Mouse (Mus musculus) forebrain, embryonic 10.5 days (tissue): ENCODE data around the gene Slc29a1. TPM values are rescaled to one million over a fixed set of nuclear protein-coding genes. Genes with fewer than 3 reads are reported as not detected.
A peak's percentile ranks its signal among the peaks of the same experiment; 100 is the strongest.

Source experiments
- DNase-seq: peaks from one replicate; pipeline ENCODE4 v3.0.0-alpha.2; 2017; ENCODE audit warnings: low spot score; ENCODE audit errors: extremely low spot score
- H3K27ac ChIP-seq: fragments of 300-500 bp; sonication (generic); 2 replicates; pipeline ENCODE4 v1.5.1; 2016; ENCODE audit warnings: mild to moderate bottlenecking
- H3K27me3 ChIP-seq: fragments of 300-500 bp; sonication (generic); 2 replicates; pipeline ENCODE4 v1.6.1; 2016; ENCODE audit warnings: mild to moderate bottlenecking; ENCODE audit not compliant: poor library complexity, severe bottlenecking
- H3K36me3 ChIP-seq: fragments of 300-500 bp; sonication (generic); replicated peaks from 2 replicates; pipeline ENCODE4 v1.6.1; 2016; ENCODE audit warnings: mild to moderate bottlenecking, moderate library complexity
- H3K4me1 ChIP-seq: fragments of 300-500 bp; sonication (generic); 2 replicates; pipeline ENCODE4 v1.6.1; 2016
- H3K4me3 ChIP-seq: fragments of 300-500 bp; sonication (generic); 2 replicates; pipeline ENCODE4 v1.5.1; 2016; ENCODE audit warnings: mild to moderate bottlenecking, moderate library complexity
- H3K9me3 ChIP-seq: fragments of 300-500 bp; sonication (generic); 2 replicates; pipeline ENCODE4 v1.6.1; 2016; ENCODE audit warnings: mild to moderate bottlenecking, moderate library complexity
- WGBS: fragments of 180-500 bp; shearing (Covaris S2); methylation state at CpG from one replicate; pipeline ENCODE4 v1.1.7; 2016; 5-methylcytosine and 5-hydroxymethylcytosine counted together
- polyA plus RNA-seq: library from polyadenylated mRNA; unstranded; fragments of >200 nt; fragmentation: Nextera tagmentation; extraction: Ambion mirVana; gene quantifications from 2 replicates; pipeline ENCODE4 v1.2.1, GENCODE M21; 2016

Slc29a1 gene
- polyA plus RNA-seq, 1 experiment from 2014 or later: 76.3 TPM

DNA sequence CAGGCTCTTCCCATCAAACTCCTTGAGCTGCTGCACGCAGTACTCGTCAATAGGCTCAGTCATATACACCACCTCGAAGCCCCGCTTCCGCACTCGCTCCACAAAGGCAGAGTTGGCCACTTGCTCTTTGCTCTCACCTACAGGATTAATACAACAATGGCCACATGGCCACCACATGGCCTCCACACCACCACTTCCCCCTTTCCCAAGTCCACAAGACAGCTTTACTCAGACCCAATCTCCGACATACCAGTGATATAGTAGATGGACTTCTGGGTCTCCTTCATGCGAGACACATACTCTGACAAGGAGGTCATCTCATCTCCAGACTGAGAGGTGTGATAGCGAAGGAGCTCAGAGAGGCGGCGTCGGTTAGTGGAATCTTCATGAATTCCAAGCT is 30.4 kb downstream of the Slc29a1 start:
- H3K36me3 ChIP-seq: peaks cover 76% of the 10 kb centered on the region
- H3K4me3 ChIP-seq: peak overlapping the region; percentile 10; the same call in 1 of the 2 replicates
- no peak for DNase-seq
- H3K27me3 ChIP-seq: no peaks in the 10 kb centered on the region
- WGBS: 89% methylated on average over 12 of the region's 12 CpGs
- H3K9me3 ChIP-seq: no peaks in the 10 kb centered on the region
- H3K4me1 ChIP-seq: peaks cover 81% of the 10 kb centered on the region
- H3K27ac ChIP-seq: no peak overlapping the region

- Histone ChIP-seq H3K27me3 (no peaks in the 10 kb centered on the region), H3K9me3 (no peaks in the 10 kb centered on the region), H3K27ac (0 out of 2 replicates have a peak overlapping the region, but pooled peaks have one; percentile 1), H3K4me1 (peaks cover 82% of the 10 kb centered on the region), H3K36me3 (peaks cover 73% of the 10 kb centered on the region), H3K4me3 (0 out of 2 replicates have a peak overlapping the region, but pooled peaks have one; percentile 2)
- DNase-seq: no peak
- 17% methylated on average over 4 of the region's 4 CpGs for WGBS
Observed at GRCm38 (mm10) chr17:45567162-45567601, 32.2 kb downstream of the Slc29a1 start.

DNA sequence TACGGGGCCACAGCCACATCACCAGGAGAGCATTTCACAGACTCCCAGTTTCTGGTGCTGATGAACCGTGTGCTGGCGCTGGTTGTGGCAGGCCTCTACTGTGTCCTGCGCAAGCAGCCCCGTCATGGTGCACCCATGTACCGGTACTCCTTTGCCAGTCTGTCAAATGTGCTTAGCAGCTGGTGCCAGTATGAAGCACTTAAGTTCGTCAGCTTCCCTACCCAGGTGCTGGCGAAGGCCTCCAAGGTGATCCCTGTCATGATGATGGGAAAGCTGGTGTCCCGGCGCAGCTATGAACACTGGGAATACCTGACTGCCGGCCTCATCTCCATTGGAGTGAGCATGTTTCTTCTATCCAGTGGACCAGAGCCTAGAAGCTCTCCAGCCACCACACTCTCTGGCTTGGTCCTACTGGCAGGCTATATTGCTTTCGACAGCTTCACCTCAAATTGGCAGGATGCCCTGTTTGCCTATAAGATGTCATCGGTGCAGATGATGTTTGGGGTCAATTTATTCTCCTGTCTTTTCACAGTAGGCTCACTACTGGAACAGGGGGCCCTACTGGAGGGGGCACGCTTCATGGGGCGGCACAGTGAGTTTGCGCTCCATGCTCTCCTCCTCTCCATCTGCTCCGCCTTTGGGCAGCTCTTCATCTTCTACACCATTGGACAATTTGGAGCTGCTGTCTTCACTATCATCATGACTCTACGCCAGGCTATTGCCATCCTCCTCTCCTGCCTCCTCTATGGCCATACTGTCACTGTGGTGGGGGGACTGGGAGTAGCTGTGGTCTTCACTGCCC is 32.8 kb downstream of the Slc29a1 start:
- H3K4me1 ChIP-seq: peaks cover 79% of the 10 kb centered on the region
- WGBS: 75% methylated on average over 18 of the region's 18 CpGs
- no peaks in the 10 kb centered on the region for H3K9me3 ChIP-seq
- H3K4me3 ChIP-seq: 0 out of 2 replicates have a peak overlapping the region, but pooled peaks have one; percentile 7
- H3K36me3 ChIP-seq: peaks cover 67% of the 10 kb centered on the region
- DNase-seq: no peak
- H3K27ac ChIP-seq: 0 out of 2 replicates have a peak overlapping the region, but pooled peaks have one; percentile 1
- H3K27me3 ChIP-seq: no peaks in the 10 kb centered on the region

DNA sequence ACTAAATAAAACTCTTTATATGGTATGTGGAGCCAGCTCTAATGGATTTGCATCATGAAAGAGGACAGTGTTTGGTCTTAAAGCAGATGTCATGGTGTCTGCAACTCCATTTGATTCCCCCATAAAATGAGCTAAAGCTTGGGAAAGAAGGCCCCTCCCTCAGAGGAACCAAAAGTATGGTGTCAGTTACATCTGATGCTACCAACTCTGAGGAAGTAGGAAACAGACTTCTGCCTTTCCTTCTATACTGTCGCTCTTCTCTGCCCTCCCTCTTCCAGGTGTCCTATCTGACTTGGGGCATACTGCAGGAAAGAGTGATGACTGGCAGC is 33.4 kb downstream of the Slc29a1 start:
- Histone ChIP-seq H3K9me3 (no peaks in the 10 kb centered on the region), H3K27ac (no peak overlapping the region), H3K4me3 (0 out of 2 replicates have a peak overlapping the region, but pooled peaks have one; percentile 7), H3K27me3 (no peaks in the 10 kb centered on the region), H3K4me1 (peaks cover 73% of the 10 kb centered on the region), H3K36me3 (peaks cover 61% of the 10 kb centered on the region)
- no peak for DNase-seq
- 100% methylated on average over 1 of the region's 1 CpGs for WGBS

DNA sequence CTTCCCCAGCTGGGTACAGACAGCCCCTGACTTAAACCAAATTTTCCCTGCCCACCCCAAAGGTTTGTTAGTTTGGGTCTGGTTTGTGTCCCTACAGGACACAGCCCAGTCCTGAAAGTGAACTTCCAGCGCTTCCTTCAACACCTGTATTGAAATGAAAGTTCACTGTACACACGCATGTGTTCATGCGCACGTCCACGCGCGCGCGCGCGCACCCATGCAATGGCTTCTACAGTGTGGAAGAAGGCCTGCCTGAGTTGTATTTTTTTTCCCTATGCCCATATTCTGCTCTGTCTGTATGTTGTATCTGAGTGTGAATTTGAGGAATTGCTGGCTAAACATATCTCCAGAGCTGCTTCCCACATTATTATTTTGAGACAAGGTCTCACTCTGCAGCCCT is 34.3 kb downstream of the Slc29a1 start:
- peak overlapping the region; percentile 96 for H3K27ac ChIP-seq
- H3K4me3 ChIP-seq: peak overlapping the region; percentile 92
- no peaks in the 10 kb centered on the region for H3K9me3 ChIP-seq
- DNase-seq: no peak
- 94% methylated on average over 11 of the region's 11 CpGs for WGBS
- peaks cover 64% of the 10 kb centered on the region for H3K4me1 ChIP-seq
- no peaks in the 10 kb centered on the region for H3K27me3 ChIP-seq
- peaks cover 52% of the 10 kb centered on the region for H3K36me3 ChIP-seq

DNA sequence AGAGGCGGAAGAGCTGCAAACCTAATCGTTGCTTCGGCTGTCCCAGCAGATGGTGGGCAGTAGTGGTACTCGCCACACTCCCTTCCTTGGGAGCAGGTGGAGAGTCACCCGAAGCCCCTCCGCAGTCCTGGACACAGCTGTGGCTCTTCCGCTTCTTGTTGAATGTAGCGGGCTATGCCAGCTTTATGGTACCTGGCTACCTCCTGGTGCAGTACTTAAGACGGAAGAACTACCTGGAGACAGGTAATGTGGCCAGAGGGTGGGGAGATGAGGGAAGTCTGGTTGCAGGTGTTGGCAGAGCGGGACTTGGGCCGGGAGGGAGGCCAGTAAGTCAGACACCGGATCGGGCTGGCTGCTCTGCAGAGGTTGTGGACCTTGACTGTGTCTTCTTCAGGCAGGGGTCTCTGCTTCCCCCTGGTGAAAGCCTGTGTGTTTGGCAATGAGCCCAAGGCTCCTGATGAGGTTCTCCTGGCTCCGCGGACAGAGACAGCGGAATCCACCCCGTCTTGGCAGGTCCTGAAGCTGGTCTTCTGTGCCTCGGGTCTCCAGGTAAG is 34.8 kb downstream of the Slc29a1 start:
- Histone ChIP-seq H3K36me3 (peaks cover 47% of the 10 kb centered on the region), H3K27ac (peak overlapping the region; percentile 96), H3K9me3 (no peaks in the 10 kb centered on the region), H3K4me1 (peaks cover 59% of the 10 kb centered on the region), H3K27me3 (no peaks in the 10 kb centered on the region), H3K4me3 (peak overlapping the region; percentile 92)
- DNase-seq: no peak
- 13% methylated on average over 18 of the region's 18 CpGs for WGBS

GRCm38 (mm10) chr17:45563655-45564530 is 35.5 kb downstream of the Slc29a1 start, which contains the start of gene Slc35b2:
TSS of gene Slc35b2 (plus strand) at chr17:45563874.
- H3K36me3 ChIP-seq: peaks cover 43% of the 10 kb centered on the region
- no peaks in the 10 kb centered on the region for H3K9me3 ChIP-seq
- H3K27ac ChIP-seq: peak within 1 kb of the TSS; percentile 96
- DNase-seq: peak; percentile 93
- H3K4me1 ChIP-seq: peaks cover 56% of the 10 kb centered on the region
- under 1% methylated on average over 59 of the region's 61 CpGs for WGBS
- no peaks in the 10 kb centered on the region for H3K27me3 ChIP-seq
- H3K4me3 ChIP-seq: peak within 1 kb of the TSS; percentile 92

- 84% methylated on average over 12 of the region's 12 CpGs for WGBS
- H3K9me3 ChIP-seq: no peaks in the 10 kb centered on the region
- H3K4me1 ChIP-seq: peaks cover 58% of the 10 kb centered on the region
- peak; percentile 14 for DNase-seq
- peak overlapping the region; percentile 92 for H3K4me3 ChIP-seq
- no peak overlapping the region for H3K27ac ChIP-seq
- H3K36me3 ChIP-seq: peaks cover 36% of the 10 kb centered on the region
- peaks cover 6% of the 10 kb centered on the region for H3K27me3 ChIP-seq
Observed at GRCm38 (mm10) chr17:45563216-45563615, 36.2 kb downstream of the Slc29a1 start.

DNA sequence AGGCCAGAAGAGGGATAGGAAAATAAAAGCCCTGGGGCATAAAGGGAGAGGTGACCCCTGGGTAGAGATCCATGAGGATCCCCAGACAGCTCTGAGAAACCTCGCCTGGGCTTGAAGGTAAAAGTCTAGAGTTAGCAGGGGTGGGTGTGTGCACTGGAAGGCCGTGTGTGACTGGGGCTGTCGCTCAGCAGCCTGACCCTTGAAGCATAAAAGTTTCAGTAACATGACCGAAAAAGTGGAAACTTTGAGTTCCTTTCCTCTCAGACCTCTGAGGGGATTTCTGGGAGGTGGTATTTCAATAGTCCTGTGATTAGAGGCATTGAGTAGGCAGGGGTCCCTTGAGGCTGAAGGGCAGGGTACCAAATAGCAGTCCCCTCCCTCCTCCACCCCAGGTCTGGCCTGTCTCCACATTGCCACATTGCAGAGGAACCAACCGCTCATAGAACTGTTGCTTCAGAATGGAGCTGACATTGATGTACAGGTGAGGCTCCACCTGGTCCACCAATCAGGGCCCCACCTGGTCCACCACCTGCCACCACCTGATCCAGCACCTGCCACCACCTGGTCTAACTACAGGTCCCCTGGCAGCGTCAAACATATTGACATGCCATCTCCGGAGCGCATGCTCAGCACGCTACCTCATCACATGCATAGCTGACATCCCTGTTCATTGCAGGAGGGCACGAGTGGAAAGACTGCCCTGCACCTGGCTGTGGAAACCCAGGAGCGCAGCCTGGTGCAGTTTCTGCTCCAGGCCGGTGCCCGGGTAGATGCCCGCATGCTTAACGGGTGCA is 39.5 kb downstream of the Slc29a1 start:
- Histone ChIP-seq H3K27ac (no peak overlapping the region), H3K36me3 (peaks cover 3% of the 10 kb centered on the region), H3K9me3 (no peaks in the 10 kb centered on the region), H3K4me1 (peaks cover 61% of the 10 kb centered on the region), H3K4me3 (no peak overlapping the region), H3K27me3 (peaks cover 31% of the 10 kb centered on the region)
- 89% methylated on average over 15 of the region's 15 CpGs for WGBS
- DNase-seq: no peak

DNA sequence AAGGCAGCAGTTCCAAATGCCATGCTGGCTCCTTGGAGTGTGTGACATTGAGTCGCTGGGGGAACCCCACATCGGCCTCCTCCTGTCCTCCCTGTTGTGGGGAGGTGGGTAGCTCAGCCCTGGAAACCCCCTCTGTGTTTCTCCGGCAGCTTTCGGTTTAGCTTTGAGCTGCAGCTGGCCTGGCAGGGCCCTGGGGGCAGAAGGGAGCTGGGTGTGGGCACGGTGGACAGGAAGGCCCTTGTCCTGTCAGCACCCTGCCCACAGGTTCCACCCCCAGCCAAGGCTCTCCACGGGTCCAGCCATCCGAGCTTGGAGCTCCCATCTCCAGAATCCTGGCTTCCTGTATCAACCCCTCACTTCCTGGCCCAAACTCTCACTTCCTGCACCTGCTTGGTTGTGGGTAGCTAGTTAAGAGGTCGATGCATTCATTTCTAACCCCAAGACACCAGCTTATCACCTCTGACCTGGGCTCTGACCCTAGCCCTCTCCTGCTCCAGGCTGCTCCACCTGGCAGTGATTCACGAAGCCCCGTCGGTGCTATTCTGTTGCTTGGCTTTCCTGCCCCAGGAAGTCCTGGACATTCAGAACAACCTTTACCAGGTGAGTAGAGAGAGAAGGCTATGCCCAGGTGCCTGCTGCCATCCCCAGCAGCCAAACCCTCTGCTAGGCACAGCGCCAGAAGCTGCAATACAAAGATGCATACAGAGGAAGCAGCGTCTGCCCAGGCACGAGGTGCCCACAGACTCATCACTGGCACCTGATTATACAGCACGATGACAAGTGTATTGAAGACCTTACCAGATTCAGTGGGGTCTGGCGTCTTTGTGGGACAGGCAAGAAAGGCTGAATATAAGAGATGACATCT is 41.2 kb downstream of the Slc29a1 start:
- Histone ChIP-seq H3K36me3 (0 out of 2 replicates have a peak, but pooled peaks cover 3% of the 10 kb centered on the region), H3K9me3 (no peaks in the 10 kb centered on the region), H3K4me1 (peaks cover 49% of the 10 kb centered on the region), H3K4me3 (no peak overlapping the region), H3K27ac (no peak overlapping the region), H3K27me3 (peaks cover 44% of the 10 kb centered on the region)
- no peak for DNase-seq
- WGBS: 69% methylated on average over 16 of the region's 16 CpGs

DNA sequence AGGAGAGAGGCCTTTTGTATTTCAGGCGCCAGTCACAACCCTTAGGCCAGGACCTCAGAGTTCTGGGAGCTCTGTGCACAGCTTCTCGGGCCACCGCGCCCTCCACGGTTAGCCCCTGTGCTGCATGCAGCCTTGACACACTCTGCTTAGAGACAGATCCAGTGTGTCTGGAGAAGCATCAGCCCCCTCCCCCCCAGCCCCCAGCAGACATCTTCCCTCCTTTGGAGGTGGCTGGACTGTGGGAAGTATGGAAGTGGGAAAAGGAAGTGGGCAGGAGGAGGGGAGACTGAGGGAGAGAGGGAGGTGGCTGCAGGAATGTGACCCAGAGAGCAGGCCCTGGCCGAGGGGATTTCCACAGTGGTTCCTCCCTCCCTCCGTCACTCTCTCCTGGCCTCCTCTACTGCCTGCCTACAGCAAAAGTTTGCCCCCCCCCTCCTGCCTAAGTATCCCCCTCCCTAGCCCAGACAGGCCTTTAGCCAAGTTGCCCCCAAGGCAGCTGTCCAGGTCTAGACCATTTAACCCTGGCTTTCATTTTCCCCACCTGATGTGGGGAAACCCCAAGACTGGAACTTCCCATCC is 42.1 kb downstream of the Slc29a1 start:
- Histone ChIP-seq H3K9me3 (no peaks in the 10 kb centered on the region), H3K27ac (no peak overlapping the region), H3K27me3 (peaks cover 44% of the 10 kb centered on the region), H3K36me3 (0 out of 2 replicates have a peak, but pooled peaks cover 3% of the 10 kb centered on the region), H3K4me3 (peak overlapping the region; percentile 62), H3K4me1 (peaks cover 47% of the 10 kb centered on the region)
- DNase-seq: no peak
- WGBS: 81% methylated on average over 6 of the region's 7 CpGs
